Mouse (Mus musculus): Measurements from ENCODE around the gene Stx8. TPM values are rescaled to one million over a fixed set of nuclear protein-coding genes. Genes with fewer than 3 reads are reported as not detected.

Gene Stx8
- polyA plus RNA-seq, 2 experiments = 23.3 to 65.3 TPM

DNA sequence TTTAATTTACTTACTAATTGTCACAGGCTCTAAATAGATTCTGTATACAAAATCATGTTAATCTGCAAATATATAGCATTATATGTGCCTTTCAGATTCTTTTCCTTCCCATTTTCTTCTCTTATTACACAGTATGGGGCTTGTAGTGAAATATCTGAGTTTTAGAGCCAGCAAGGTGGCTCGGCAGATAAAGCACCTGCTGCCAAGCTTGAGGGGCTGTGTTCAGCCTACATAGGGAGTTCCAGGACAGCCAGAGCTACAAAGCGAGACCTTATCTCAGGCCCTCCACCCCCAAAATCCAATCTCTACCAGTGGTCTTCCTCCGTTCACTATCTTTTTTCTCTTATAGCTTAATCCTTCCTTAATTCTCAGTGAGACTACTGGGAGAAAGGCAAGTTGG is 140.1 kb downstream of the Stx8 start:
- WGBS = 85% methylated on average over 3 of the region's 3 CpGs
- no peak for DNase-seq (ENCODE audit: low spot score)
- ATAC-seq (ENCODE audit: low FRiP score, low read depth) = no peak

DNA sequence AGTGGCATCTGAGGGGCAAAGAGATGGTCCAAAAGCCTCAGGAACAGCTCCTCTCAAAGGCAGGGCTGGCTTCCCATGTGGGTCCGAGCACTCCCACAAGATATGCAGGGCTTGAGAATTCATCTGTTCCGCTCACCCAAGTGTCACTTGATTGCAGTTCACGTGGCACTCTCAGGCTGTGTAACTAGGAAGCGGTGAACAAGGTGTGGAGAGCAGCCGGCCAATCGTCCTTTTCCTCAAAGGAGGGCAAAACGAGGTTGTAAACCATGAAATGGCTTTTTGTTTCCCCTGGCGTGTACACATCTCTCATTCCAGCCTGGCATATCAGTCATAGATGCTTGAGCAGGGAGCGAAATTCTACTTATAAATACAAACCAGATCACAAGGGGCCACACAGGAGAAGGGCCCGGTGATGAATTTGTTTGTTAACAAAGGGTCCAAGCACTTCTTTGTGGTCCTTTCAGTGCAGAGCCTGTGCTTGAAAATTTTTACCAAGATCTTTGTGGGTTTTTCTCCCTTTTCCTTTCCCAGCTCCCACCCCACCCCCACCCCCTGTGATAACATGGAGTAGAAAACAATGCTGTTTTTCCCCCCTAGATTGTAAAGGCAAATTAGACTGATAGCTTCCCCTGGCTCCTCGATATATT is 147.6 kb downstream of the Stx8 start:
- no peak overlapping the region for H3K4me3 ChIP-seq (replicated peaks; ENCODE audit: low read length)
- H3K9me3 ChIP-seq (ENCODE audit: control insufficient read depth, low read length) = no peaks in the 10 kb centered on the region
- ATAC-seq (ENCODE audit: low FRiP score, low read depth) (no peak), DNase-seq (ENCODE audit: low spot score) (no peak)
- no peaks in the 10 kb centered on the region for H3K27me3 ChIP-seq (ENCODE audit: control insufficient read depth, insufficient read depth, low read length)
- TF ChIP-seq POLR2A (IDR thresholded peaks at IDR 0.05; ENCODE audit: borderline replicate concordance, extremely low read depth, insufficient read depth, insufficient read length) = no peak
- no peaks in the 10 kb centered on the region for H3K36me3 ChIP-seq (ENCODE audit: control insufficient read depth, insufficient read depth, low read length)
- H3K27ac ChIP-seq (replicated peaks; ENCODE audit: low read depth, low read length) = no peak overlapping the region
- no peak overlapping the region for H3K9ac ChIP-seq (ENCODE audit: low read depth, low read length, severe bottlenecking)
- WGBS = 43% methylated on average over 11 of the region's 11 CpGs
- no peak overlapping the region for H3K4me2 ChIP-seq (replicated peaks; ENCODE audit: low read depth, low read length, severe bottlenecking)
- no peaks in the 10 kb centered on the region for H3K4me1 ChIP-seq (ENCODE audit: control insufficient read depth, insufficient read depth, low read length)

More for the DNA sequence above, 140.1 kb downstream of the Stx8 start:
- TF ChIP-seq POLR2A (IDR thresholded peaks at IDR 0.05; ENCODE audit: borderline replicate concordance, extremely low read depth, insufficient read depth, insufficient read length) = no peak
- Histone ChIP-seq H3K27me3 (ENCODE audit: control insufficient read depth, insufficient read depth, low read length) (no peaks in the 10 kb centered on the region), H3K9me3 (ENCODE audit: control insufficient read depth, low read length) (no peaks in the 10 kb centered on the region), H3K36me3 (ENCODE audit: control insufficient read depth, insufficient read depth, low read length) (no peaks in the 10 kb centered on the region), H3K4me2 (replicated peaks; ENCODE audit: low read depth, low read length, severe bottlenecking) (no peak overlapping the region), H3K9ac (ENCODE audit: low read depth, low read length, severe bottlenecking) (no peak overlapping the region), H3K4me3 (replicated peaks; ENCODE audit: low read length) (no peak overlapping the region), H3K4me1 (ENCODE audit: control insufficient read depth, insufficient read depth, low read length) (no peaks in the 10 kb centered on the region), H3K27ac (replicated peaks; ENCODE audit: low read depth, low read length) (no peak overlapping the region)

DNA sequence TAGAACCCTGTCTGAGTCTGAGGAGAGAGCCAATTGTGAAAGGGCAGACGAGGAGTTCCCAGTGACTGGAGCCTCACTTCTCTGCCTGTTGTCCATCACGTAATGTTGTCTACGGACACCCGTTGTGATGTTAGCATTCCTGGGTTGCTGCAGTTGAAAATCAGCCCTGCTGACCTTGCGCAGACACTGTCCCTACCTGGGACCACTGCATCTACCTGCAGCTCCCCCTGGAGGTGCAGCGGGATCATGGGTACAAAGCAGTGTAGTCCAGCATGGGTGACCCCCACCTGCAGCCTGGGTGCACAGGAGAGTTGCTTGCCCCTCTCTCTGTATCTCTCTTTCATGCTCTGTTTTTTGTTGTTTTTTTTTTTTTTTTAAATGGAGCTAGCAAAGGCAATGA is 148.2 kb downstream of the Stx8 start:
- ATAC-seq (ENCODE audit: low FRiP score, low read depth) = no peak
- DNase-seq (ENCODE audit: low spot score) = no peak
- Histone ChIP-seq H3K27me3 (ENCODE audit: control insufficient read depth, insufficient read depth, low read length) (no peaks in the 10 kb centered on the region), H3K4me1 (ENCODE audit: control insufficient read depth, insufficient read depth, low read length) (no peaks in the 10 kb centered on the region), H3K27ac (replicated peaks; ENCODE audit: low read depth, low read length) (no peak overlapping the region), H3K4me2 (replicated peaks; ENCODE audit: low read depth, low read length, severe bottlenecking) (no peak overlapping the region), H3K9ac (ENCODE audit: low read depth, low read length, severe bottlenecking) (no peak overlapping the region), H3K4me3 (replicated peaks; ENCODE audit: low read length) (no peak overlapping the region), H3K9me3 (ENCODE audit: control insufficient read depth, low read length) (no peaks in the 10 kb centered on the region), H3K36me3 (ENCODE audit: control insufficient read depth, insufficient read depth, low read length) (no peaks in the 10 kb centered on the region)
- WGBS = 45% methylated on average over 6 of the region's 6 CpGs
- no peak for TF ChIP-seq POLR2A (IDR thresholded peaks at IDR 0.05; ENCODE audit: borderline replicate concordance, extremely low read depth, insufficient read depth, insufficient read length)

DNA sequence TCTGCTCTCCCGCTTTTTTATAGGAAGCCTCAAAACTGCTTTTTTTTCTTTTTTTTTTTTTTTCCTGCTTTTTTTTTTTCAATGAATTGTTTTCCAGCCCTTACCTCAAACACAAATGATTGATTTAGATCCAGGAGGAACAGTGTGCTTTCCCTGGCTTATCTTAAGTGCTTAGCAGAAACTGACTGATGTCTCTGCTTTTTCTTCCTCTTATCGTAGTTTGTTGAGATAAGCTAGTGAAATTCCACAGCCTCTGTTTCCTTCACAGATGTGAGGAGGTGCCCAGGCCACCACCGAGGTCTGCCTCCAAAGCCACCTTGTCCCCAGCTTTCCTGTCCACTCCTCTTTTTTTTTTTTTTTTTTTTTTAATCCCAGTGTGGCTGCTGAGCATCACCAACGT is 150.2 kb downstream of the Stx8 start:
- Histone ChIP-seq H3K9me3 (ENCODE audit: control insufficient read depth, low read length) (no peaks in the 10 kb centered on the region), H3K4me2 (replicated peaks; ENCODE audit: low read depth, low read length, severe bottlenecking) (no peak overlapping the region), H3K4me3 (replicated peaks; ENCODE audit: low read length) (no peak overlapping the region), H3K36me3 (ENCODE audit: control insufficient read depth, insufficient read depth, low read length) (no peaks in the 10 kb centered on the region), H3K27ac (replicated peaks; ENCODE audit: low read depth, low read length) (no peak overlapping the region), H3K4me1 (ENCODE audit: control insufficient read depth, insufficient read depth, low read length) (peaks cover 5% of the 10 kb centered on the region), H3K27me3 (ENCODE audit: control insufficient read depth, insufficient read depth, low read length) (no peaks in the 10 kb centered on the region), H3K9ac (ENCODE audit: low read depth, low read length, severe bottlenecking) (no peak overlapping the region)
- DNase-seq (ENCODE audit: low spot score) = no peak
- 59% methylated on average over 4 of the region's 4 CpGs for WGBS
- TF ChIP-seq POLR2A (IDR thresholded peaks at IDR 0.05; ENCODE audit: borderline replicate concordance, extremely low read depth, insufficient read depth, insufficient read length) = no peak
- no peak for ATAC-seq (ENCODE audit: low FRiP score, low read depth)

DNA sequence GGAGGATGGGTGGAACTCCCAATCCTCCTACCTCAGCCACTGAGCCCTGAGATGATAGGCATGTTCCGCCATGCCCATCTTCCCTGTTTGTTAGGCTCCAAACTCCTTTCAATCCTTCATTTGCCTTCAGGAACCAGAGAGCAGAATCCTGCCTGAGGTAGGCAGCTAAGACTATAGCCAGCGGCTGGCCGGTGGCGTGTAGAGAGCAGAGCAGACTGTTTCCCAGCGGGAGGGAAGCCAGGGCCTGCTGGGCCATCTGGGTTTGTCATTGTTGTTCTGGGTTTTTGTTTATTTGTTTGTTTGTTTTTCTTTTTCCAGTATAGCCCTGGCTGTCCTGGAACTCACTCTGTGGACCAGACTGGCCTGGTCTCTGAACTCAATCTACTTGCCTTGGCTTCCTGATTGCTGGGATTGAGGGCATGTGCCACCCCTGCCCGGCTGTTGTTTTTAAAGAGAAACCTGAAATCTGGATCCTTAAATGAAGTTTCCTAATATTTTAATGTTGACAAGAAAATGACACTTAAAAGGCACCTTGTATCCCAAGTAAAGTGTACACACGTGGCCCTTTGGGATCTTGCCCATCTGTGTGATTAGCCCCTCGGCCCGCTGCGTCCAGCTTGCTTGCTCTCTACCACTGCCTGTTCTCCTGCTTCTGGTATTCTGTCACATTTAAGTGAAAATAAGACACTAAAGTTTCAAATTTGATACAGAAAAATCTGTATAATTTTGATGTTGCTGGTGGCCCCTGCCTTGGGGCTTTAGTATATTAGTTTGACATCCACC is 152.1 kb downstream of the Stx8 start:
- Histone ChIP-seq H3K9me3 (ENCODE audit: control insufficient read depth, low read length) (no peaks in the 10 kb centered on the region), H3K4me3 (replicated peaks; ENCODE audit: low read length) (no peak overlapping the region), H3K27me3 (ENCODE audit: control insufficient read depth, insufficient read depth, low read length) (no peaks in the 10 kb centered on the region), H3K27ac (replicated peaks; ENCODE audit: low read depth, low read length) (no peak overlapping the region), H3K4me1 (ENCODE audit: control insufficient read depth, insufficient read depth, low read length) (peaks cover 15% of the 10 kb centered on the region), H3K9ac (ENCODE audit: low read depth, low read length, severe bottlenecking) (no peak overlapping the region), H3K36me3 (ENCODE audit: control insufficient read depth, insufficient read depth, low read length) (no peaks in the 10 kb centered on the region), H3K4me2 (replicated peaks; ENCODE audit: low read depth, low read length, severe bottlenecking) (no peak overlapping the region)
- no peak for TF ChIP-seq POLR2A (IDR thresholded peaks at IDR 0.05; ENCODE audit: borderline replicate concordance, extremely low read depth, insufficient read depth, insufficient read length)
- no peak for ATAC-seq (ENCODE audit: low FRiP score, low read depth)
- WGBS = 90% methylated on average over 10 of the region's 10 CpGs
- no peak for DNase-seq (ENCODE audit: low spot score)
